Mouse (Mus musculus) brain, adult 2 months (tissue): ENCODE measurements at regions not wholly inside any gene's neighbourhood (a gene's known extent, or its start where the extent isn't known, plus 50 kb on each side); places are given as distances from the start of the nearest gene placed in this dataset.

ENCODE experiments used
- DNase-seq: peaks from one replicate; pipeline ENCODE4 v3.0.0; 2011; ENCODE audit warnings: low read depth, low spot score

DNA sequence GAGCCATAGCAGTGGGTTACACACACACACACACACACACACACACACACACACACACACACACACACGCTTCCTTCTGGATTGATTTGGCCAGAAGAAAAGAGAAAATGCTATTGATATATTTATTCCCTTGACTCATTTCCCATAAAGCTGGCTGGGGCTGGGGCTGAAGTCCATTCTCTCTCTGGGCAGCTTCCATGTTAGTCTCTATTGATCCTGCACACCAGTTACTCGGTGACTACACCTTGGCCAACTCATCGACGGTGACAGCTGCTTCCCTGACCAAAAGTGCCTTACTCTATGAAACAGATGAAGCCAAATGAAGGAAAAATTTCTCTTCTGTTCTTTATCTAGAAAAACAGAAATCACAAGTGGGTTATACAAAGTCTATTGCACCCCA is 82.1 kb downstream of the Snx18 start:
- DNase-seq, result no peak

DNA sequence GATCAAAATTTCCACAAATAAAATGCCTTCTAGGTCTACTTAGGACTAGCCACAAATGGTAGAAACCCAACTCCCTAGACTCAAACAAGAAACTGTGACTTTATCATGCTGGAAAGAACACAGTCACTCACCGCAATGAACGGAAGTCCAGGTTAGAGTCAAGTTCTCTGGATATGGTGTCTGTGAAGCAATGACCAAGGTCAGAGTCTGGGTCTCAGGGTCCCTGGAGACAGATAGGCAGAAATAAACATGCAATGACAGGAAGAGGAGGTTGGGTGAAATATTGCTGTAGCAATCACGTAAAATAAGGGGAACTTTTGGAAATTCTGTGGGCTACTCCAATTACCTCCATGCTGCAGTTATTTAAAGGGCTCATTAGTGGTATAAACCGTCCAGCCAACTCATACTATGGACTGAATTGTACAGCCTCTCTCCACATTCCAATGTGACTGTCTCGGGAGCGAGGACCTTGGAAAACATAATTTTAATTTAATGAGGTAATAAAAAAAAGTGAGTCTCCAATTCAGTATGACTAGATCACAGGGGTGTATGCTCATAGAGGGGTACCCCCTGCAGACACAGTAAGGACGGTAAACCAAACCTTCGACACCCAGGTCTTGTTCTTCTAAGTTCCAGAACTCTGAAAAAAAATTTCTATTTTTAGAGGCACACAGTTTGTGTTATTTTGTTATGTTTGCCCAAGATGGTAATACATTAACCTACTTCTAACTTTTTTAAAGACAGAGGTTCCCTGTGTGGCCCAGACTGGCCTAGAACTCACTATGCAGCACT is 83.5 kb downstream of the Snx18 start:
- no peak for DNase-seq

GRCm38 (mm10) chr13:113533884-113534445 is 84.4 kb downstream of the Snx18 start:
- DNase-seq, result peak; percentile 32

- no peak for DNase-seq
Measured at GRCm38 (mm10) chr13:113526997-113527396, 91.4 kb downstream of the Snx18 start.

- DNase-seq, result no peak
Measured at GRCm38 (mm10) chr13:113523503-113523902, 94.9 kb downstream of the Snx18 start.

GRCm38 (mm10) chr13:113518144-113518543 is 100.2 kb downstream of the Snx18 start:
- no peak for DNase-seq

DNA sequence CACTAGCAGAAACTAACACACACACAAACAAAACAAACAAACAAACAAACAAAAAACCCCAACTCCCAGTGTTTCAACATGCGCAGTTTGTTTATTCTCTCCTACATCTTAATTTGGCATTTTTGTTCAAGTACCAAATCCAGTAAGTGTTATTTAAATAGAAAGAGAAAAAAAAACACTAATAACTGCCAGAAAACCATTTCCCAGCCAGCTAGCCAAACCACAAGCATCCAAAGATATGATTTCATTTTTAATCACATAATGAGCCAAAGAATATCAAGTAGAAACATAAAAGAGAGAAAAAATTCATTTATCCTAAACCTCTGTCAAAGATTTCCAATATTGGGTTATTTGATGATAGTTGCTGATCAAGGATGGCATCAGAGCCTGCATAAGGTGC is 102.3 kb downstream of the Snx18 start:
- no peak for DNase-seq

GRCm38 (mm10) chr13:113515162-113515600 is 103.2 kb downstream of the Snx18 start:
- DNase-seq, result peak; percentile 80

GRCm38 (mm10) chr13:113509403-113510185 is 108.8 kb downstream of the Snx18 start:
- DNase-seq, result peak; percentile 81

GRCm38 (mm10) chr13:113508124-113508728 is 110.1 kb downstream of the Snx18 start:
- DNase-seq, result peak; percentile 27

DNA sequence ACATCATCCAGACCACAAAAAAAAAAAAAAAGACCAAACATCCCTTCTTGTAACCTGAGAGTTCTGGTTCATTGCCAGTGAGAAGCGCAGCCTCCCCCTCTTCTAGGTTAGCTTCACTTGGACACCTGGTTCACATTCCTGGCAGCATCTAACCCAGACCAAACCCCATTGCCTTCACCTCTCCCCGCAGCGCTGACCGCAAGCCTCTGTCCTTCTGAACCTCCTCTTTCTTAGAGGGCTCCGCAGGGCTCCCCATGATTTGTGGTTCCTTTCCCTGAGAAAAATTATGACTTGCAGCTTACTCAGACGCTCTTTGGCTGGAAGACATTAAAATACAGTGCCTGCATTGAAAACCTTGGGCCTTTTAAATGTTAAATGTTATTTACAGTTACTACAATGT is 115.8 kb downstream of the Snx18 start:
- DNase-seq, result no peak

DNA sequence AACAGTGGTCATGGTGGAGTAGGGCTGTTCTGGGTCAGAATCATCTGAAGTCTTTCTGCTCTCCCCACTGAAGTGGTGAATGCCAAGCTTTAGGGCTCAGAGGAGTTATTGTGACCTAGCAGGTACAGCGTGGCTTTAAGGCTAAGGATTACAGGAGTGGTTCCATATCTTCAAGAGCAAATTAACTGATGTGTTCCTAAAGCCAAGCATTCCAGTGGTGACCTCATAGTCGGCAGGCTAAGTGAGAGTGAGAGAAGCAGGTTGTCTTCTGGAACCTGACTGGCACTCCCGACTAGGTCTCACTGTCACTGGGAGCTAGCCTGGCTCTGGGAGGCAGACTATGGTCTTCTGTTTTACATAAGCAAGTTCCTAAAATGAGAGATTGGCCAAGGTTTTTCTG is 116.3 kb downstream of the Snx18 start:
- no peak for DNase-seq

DNA sequence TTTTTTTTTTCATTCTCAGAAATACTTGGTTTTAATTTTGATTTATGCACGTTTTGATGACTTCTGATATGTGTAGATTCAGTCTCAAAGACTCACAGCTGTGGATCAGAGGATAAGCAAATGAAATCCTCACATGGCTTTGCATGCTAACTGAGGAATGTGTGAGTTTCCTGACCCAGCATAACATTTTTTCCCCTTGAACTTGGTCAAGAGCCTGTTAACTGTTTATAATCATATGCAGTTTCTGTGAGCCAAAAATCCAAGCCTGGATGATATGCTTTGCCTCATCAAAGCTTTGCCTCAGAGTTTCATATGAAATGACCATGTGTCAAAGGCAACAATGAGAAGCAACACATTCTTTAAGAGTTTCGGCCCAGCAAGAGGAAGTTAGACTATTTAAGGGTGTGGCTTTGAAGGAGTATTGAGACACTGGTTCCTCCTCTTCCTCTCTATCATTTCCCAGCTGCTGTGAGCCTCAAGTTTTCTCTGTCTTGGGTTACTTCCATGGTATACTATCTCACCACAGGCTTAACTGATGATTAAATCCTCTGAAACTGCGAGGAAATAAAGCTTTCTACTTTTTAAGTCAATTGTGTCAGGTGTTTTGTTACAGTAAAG is 117.9 kb downstream of the Snx18 start:
- no peak for DNase-seq

GRCm38 (mm10) chr13:113499079-113499710 is 119.2 kb downstream of the Snx18 start:
- DNase-seq, result no peak

DNA sequence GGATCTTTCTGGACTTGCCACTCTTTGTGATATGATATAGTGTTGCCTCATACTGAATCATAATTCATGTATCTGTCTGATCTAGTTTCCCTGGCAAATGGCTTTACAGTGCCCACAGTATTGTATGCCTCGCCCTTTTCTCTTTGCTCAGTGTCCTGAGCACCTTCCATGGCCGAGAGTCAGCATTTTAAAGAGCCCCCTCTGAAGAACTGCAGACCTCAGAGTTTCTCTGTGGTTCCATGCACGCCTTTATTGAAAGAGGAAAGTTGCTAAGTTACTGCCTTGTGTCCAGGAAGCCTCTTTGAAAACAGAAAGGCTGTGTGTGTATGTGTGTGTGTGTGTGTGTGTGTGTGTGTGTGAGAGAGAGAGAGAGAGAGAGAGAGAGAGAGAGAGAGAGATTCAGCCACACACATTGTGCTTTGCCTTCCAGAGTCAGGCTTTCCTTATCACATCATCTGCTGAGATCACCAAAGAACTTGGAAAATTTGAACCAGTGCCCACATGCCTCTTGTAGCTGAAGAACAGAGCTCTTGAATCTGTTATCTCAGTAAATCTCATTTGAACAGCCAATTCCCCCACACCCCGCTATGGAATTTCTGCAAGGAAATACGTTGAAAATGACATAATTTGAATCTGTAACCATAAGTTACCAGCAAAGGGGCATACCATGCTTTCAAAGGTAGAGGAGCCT is 122.6 kb downstream of the Snx18 start:
- DNase-seq, result peak; percentile 33

DNA sequence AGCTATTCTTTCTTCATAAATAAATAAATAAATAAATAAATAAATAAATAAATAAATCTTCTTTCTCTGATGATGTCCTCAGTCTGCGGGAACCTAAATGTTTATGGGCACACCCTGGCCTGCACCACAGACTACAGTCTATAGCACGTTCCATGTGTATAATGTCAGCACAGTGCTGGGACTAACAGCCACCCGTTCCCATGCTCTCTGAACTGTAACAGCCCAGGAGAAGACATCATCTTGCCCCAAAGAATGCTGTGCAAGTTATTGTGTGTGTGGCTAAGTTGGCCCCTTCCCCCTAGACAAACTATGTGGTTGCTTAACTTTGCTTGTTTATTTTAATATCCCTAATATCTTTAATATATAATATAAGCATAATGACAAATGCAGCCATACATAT is 123.2 kb downstream of the Snx18 start:
- DNase-seq, result no peak

GRCm38 (mm10) chr13:113494688-113495087 is 123.7 kb downstream of the Snx18 start:
- DNase-seq, result no peak

- DNase-seq, result no peak
Measured at GRCm38 (mm10) chr13:113489951-113490822, 128.2 kb downstream of the Snx18 start.

DNA sequence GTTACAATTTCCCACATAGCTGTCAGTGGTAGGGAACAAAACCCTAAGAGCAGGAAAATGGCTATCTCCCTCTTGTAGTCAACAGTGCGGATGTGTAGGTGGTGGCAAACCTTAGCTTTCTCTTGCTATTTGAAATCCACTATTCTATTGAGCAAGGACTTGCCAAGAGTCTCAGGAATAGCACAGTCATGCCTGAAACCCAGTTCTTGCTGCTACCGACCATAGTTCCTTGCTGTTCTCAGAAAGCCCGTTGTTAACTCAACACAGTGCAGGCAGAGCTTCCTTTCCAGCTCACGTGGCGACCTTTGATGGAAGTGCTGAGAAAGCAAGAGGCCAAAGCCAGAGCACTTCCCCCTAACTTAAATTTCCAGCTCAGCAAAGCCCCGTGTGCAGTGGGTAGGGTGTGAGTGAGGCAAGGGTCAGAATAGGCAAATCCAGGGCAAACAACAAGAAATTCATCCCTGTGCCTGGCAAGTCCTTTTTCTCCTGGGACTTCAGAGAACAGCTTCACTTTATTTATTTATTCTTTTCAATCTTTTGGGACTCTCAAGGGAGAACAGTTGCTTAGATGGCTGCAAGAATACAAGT is 131.9 kb downstream of the Snx18 start:
- peak; percentile 53 for DNase-seq
